In genomic region chrX:20819204-20819628, GRCm38 (mm10) we compare ENCODE assay signal across 8 mouse cellular contexts. TPM values are rescaled to one million over a fixed set of nuclear protein-coding genes. Genes with fewer than 3 reads are reported as not detected.
A peak's percentile ranks its signal among the peaks of the same experiment; 100 is the strongest.
DNase-seq lines count a peak whose midpoint lies in the region; ATAC-seq and TF ChIP-seq lines count a peak whose summit lies in the region.

No protein-coding gene starts in this region.

- peak; percentile 83 for ATAC-seq in G1E (ENCODE audit: extremely low read depth, insufficient number of reproducible peaks, low FRiP score, poor library complexity, severe bottlenecking)
- peak; percentile 93 for ATAC-seq in forebrain, embryonic 15.5 days (replicated peaks)
- peak; percentile 90 for ATAC-seq in lung, embryonic 15.5 days (ENCODE audit: borderline replicate concordance, extremely low read depth, low FRiP score, low TSS enrichment)

- peak; percentile 41 for TF ChIP-seq CTCF in G1E (IDR thresholded peaks at IDR 0.05; ENCODE audit: low read depth, low read length)
- peak; percentile 75 for TF ChIP-seq CTCF in layer of hippocampus, adult 2 months (conservative IDR thresholded peaks at IDR 0.05)
- peak; percentile 49 for TF ChIP-seq CTCF in olfactory bulb, adult 2 months (IDR thresholded peaks at IDR 0.05; ENCODE audit: insufficient read depth, low read depth, low read length)

- TF ChIP-seq POLR2A in olfactory bulb, adult 2 months (IDR thresholded peaks at IDR 0.05; ENCODE audit: insufficient read depth, low read depth, low read length): no peak

- peaks cover 9% of the 10 kb centered on the region for H3K4me1 ChIP-seq in G1E (ENCODE audit: insufficient read depth, low read depth, low read length)
- H3K4me1 ChIP-seq in forebrain, embryonic 15.5 days: peaks cover 4% of the 10 kb centered on the region; the same call in 1 of the 2 replicates
- H3K4me1 ChIP-seq in lung, embryonic 15.5 days: no peaks in the 10 kb centered on the region; the same call in 1 of the 2 replicates
- H3K4me1 ChIP-seq in olfactory bulb, adult 2 months (ENCODE audit: control insufficient read depth, insufficient read depth, low read length): peaks cover 15% of the 10 kb centered on the region

- peak; percentile 52 for DNase-seq in G1E (ENCODE audit: low spot score)
- DNase-seq in cerebellum, adult 11-12 months: peak; percentile 85
- peak; percentile 55 for DNase-seq in heart, postnatal 25 days (ENCODE audit: low spot score)
- DNase-seq in layer of hippocampus, adult 2 months (ENCODE audit: low spot score in 2 of 2): peak; percentile 78 to 79
- peak; percentile 50 to 63 for DNase-seq in thymus, adult 18-20 months

- H3K9ac ChIP-seq in forebrain, embryonic 15.5 days (replicated peaks): peak overlapping the region; percentile 32
- peak overlapping the region; percentile 22 for H3K9ac ChIP-seq in lung, embryonic 15.5 days

- peak overlapping the region; percentile 54; the same call in 1 of the 2 replicates for H3K4me3 ChIP-seq in G1E (ENCODE audit: low read depth, low read length)
- H3K4me3 ChIP-seq in forebrain, embryonic 15.5 days: peak overlapping the region; percentile 28
- peak overlapping the region; percentile 57 for H3K4me3 ChIP-seq in layer of hippocampus, adult 2 months
- H3K4me3 ChIP-seq in lung, embryonic 15.5 days: peak overlapping the region; percentile 37
- H3K4me3 ChIP-seq in olfactory bulb, adult 2 months (ENCODE audit: insufficient read depth, low read depth, low read length): peak overlapping the region; percentile 54

- intact Hi-C loops in heart, postnatal 25 days (cut with DNase I): loop anchor here (5.0 kb wide), 1 partner anchor 157 kb away; no protein-coding TSS in a partner anchor

- H3K4me2 ChIP-seq in forebrain, embryonic 15.5 days (replicated peaks): peak overlapping the region; percentile 42
- peak overlapping the region; percentile 62 for H3K4me2 ChIP-seq in lung, embryonic 15.5 days

- H3K36me3 ChIP-seq in G1E (replicated peaks): no peaks in the 10 kb centered on the region
- H3K36me3 ChIP-seq in forebrain, embryonic 15.5 days: no peaks in the 10 kb centered on the region
- no peaks in the 10 kb centered on the region for H3K36me3 ChIP-seq in lung, embryonic 15.5 days

- peak overlapping the region; percentile 65 for H3K27ac ChIP-seq in forebrain, embryonic 15.5 days (replicated peaks)
- peak overlapping the region; percentile 92 for H3K27ac ChIP-seq in layer of hippocampus, adult 2 months
- 0 out of 2 replicates have a peak overlapping the region, but pooled peaks have one; percentile 37 for H3K27ac ChIP-seq in lung, embryonic 15.5 days
- H3K27ac ChIP-seq in olfactory bulb, adult 2 months (ENCODE audit: insufficient read depth, low read depth, low read length): peak overlapping the region; percentile 83

- 33% methylated on average over 19 of the region's 19 CpGs for WGBS in forebrain, embryonic 15.5 days
- WGBS in lung, embryonic 15.5 days: 18% methylated on average over 19 of the region's 19 CpGs
- WGBS in olfactory bulb, adult 2 months: 21% methylated on average over 19 of the region's 19 CpGs

- H3K9me3 ChIP-seq in G1E (replicated peaks): no peaks in the 10 kb centered on the region
- no peaks in the 10 kb centered on the region for H3K9me3 ChIP-seq in forebrain, embryonic 15.5 days
- no peaks in the 10 kb centered on the region for H3K9me3 ChIP-seq in lung, embryonic 15.5 days

- H3K27me3 ChIP-seq in G1E (ENCODE audit: insufficient read depth, low read length): no peaks in the 10 kb centered on the region
- no peaks in the 10 kb centered on the region for H3K27me3 ChIP-seq in forebrain, embryonic 15.5 days
- no peaks in the 10 kb centered on the region for H3K27me3 ChIP-seq in lung, embryonic 15.5 days

RNA-seq across cellular contexts. Expression of gene Araf, which starts 21.6 kb away (rescaled TPM):
- 173 and 189 TPM in 2 replicates for total RNA-seq in G1E (2014; fragmentation: Nextera tagmentation)
- total RNA-seq in G1E (2017): 44.8 and 58.4 TPM in 2 replicates
- 17.8 and 56.9 TPM in 2 replicates for polyA plus RNA-seq in G1E (2012)
- polyA plus RNA-seq in forebrain, embryonic 15.5 days (2015; fragmentation: Nextera tagmentation; extraction: Ambion mirVana): 224 and 234 TPM in 2 replicates
- total RNA-seq in heart, postnatal 25 days (2021): 10 to 100 TPM; 81.2 to 86.3 TPM
- 100 to 1,000 TPM; 180 to 199 TPM for total RNA-seq in layer of hippocampus, adult 2 months (2021)
- 97.6 and 102 TPM in 2 replicates for polyA plus RNA-seq in lung, embryonic 15.5 days (2015; fragmentation: Nextera tagmentation; extraction: Ambion mirVana)
- not detected in 2 replicates for polyA plus RNA-seq in olfactory bulb, adult 2 months (2012; ENCODE audit: insufficient read depth, insufficient read length, low replicate concordance, missing spikeins)

RNA-seq across cellular contexts. Expression of gene Timp1, which starts 50.8 kb away (rescaled TPM):
- not detected in 2 replicates for total RNA-seq in G1E (2014; fragmentation: Nextera tagmentation)
- 0.29 TPM in 1 of 2 replicates, not detected in the other for total RNA-seq in G1E (2017)
- not detected in 2 replicates for polyA plus RNA-seq in G1E (2012)
- polyA plus RNA-seq in forebrain, embryonic 15.5 days (2015; fragmentation: Nextera tagmentation; extraction: Ambion mirVana): 2.4 and 2.9 TPM in 2 replicates
- total RNA-seq in heart, postnatal 25 days (2021): 1 to 10 TPM; 5.5 to 7.1 TPM
- not detected for total RNA-seq in layer of hippocampus, adult 2 months (2021)
- 26.4 and 27.0 TPM in 2 replicates for polyA plus RNA-seq in lung, embryonic 15.5 days (2015; fragmentation: Nextera tagmentation; extraction: Ambion mirVana)
- not detected in 2 replicates for polyA plus RNA-seq in olfactory bulb, adult 2 months (2012; ENCODE audit: insufficient read depth, insufficient read length, low replicate concordance, missing spikeins)

Comparison
In these comparisons a context has a peak if more than half of its experiments do, and no peak if none do; other contexts are left out.
1. Peak in every context shown above with its lines: DNase-seq, ATAC-seq, H3K4me3 ChIP-seq and H3K27ac ChIP-seq.
2. H3K27ac ChIP-seq: peak in every context shown above with its lines; median percentile 92 in layer of hippocampus, adult 2 months; 83 in olfactory bulb, adult 2 months; 65 in forebrain, embryonic 15.5 days; 37 in lung, embryonic 15.5 days.